Mouse (Mus musculus) adrenal gland, adult 2 months (tissue): ENCODE measurements around the gene Frmd4b. TPM values are rescaled to one million over a fixed set of nuclear protein-coding genes. Genes with fewer than 3 reads are reported as not detected.
"Not testable (repeated sequence)": the region's sequence is repeated elsewhere in the genome, so short reads cannot be mapped to it uniquely, and the experiment has no call there.

ENCODE experiments used
- DNase-seq: peaks from one replicate; pipeline ENCODE4 v3.0.0; 2021
- polyA plus RNA-seq: library from polyadenylated mRNA; depleted of rRNA; stranded (reverse); fragments of >200 nt; gene quantifications from 2 replicates; pipeline ENCODE4 v1.2.3, GENCODE M21; 2012
- total RNA-seq, 2 experiments: library from RNA; stranded (reverse); gene quantifications; 2 replicates each; pipeline ENCODE4 v1.2.3; 2021

The Frmd4b gene
- total and polyA plus RNA-seq, 3 experiments = 4.7 to 22.7 (median 16.8) TPM

DNA sequence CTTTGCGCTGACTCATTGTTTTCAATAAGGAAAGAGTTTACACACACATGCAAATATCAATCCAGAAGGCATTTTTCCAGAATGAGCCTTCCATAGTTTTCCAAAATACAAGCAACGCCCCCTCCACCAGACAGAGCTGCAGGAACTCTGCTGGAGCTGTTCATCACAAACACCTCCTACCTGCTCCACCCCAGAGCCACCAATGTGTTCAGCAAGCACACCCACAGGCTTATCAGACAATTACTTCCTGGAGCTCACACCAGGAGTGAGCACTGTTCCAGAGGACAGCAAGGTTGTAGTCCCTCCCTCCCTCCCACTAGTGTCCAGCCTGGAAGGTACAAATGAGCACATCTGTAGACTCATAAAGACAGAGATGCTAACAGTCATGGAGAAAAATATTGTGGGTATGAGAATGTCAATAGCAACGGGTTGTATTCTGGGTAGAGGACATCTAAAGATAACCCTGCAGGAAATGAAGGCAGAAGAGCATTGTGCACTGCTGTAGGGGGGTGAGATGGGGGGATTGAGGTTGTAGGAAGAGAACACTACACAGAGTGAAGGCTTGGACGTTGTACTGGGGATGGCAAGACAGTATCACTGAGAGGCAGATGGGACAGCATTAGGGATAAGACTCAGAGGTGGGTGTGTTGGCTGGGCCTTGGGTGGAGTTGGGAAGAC, 144.3 kb downstream of the Frmd4b start:
- no peak for DNase-seq

DNA sequence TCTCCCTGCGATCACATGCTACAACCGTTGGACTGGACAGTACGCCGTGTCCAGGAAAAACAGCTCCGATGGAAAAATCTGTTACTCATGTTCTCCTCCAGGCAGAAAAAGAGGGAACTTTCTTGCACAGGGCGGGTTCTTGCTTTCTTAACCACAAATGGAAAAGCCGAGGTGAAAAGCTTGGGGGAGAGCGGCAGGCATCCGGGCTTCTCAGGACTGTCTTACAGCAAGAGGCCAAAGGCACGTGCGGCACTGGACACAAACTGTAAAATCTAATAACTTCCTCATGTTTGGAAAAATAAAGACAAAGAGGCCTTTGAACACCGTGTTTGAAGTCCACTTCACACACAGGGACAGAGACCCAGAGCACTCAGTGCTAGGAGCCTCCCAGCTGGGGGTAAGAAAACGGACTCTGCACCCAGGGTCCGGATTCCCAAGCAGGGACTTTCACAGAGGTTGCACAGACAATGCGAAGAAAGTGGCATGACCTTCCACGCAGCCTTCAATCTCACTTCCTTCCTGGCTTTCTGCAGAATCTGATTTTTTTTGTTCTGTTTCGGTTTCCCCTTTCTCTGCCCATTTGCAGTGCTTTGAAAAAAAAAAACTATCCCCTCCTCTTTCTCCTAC, 153.3 kb downstream of the Frmd4b start:
- peak; percentile 47 for DNase-seq

DNA sequence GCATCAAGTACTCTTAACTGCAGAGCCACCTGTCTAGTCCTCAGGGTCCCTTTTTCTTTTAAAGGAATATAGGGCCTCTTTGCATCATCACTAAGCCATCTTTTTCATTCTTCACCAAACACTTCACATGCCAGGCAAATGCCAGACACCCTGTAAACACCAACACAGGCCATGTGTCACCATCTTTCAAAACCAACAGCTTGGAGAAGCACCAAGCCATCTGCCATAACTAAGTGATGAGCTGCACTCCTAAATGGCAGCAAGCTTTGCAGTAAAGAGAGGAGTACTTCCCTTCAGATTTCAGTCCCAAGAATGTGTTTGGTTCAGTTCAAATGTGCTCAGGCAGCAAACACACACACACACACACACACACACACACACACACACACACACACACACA, 154.9 kb downstream of the Frmd4b start:
- no peak for DNase-seq

DNA sequence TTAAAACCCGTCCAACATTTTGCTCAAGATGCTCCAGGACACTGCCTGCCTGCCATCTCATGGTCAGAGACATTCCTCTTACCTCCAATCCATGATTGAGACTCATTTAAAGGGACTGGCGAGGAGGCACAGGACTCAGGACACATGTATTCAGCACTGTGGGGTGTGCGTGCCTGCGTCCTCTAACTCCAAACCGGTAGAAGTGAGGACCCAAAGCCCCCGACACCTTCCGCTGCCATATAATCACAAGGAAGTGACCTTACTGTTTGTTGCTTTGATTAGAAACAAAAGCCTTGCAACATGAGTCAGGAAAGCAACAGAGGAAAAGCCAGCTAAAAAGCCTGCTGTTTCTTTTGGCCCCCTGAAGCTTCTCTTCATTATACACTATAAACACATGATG, 158.2 kb downstream of the Frmd4b start:
- no peak for DNase-seq

DNA sequence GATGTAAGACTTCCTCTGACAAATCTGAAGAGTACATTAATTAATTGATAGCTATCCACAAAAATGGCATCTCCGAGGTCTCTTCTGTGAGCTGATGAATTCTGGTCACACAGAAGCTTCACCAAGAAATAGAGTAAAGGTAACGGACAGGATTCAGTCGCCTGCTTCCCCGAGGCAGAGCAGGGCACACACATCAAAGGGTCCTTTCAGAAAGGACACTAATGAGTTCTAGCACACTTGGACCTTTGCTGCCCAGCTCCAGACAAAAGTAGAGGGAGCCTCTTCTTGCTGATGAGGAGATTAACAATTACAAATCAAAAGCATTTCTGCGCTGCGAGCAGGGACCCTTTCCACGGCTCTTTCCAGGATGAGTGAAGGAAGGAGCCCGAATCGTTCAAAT, 159.0 kb downstream of the Frmd4b start:
- no peak for DNase-seq

DNA sequence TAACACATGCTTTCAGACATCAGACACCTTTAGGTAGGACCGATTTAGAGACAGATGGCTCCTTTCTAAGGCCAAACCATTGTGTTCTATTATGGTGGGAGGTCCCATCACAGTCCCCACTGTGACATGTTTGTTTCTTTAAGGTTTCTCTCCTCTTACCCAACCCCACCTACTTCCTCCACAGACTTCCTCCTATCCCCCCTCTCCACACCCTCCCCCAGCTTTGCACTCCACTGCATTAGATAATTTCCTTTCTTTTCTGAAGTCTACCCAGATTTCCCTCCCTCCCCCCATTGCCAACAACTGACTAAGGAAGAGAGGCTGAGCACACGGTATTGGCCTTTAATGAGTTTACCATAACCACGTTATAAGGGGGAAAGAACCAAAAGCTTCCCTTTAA, 159.4 kb downstream of the Frmd4b start:
- peak; percentile 38 for DNase-seq

DNA sequence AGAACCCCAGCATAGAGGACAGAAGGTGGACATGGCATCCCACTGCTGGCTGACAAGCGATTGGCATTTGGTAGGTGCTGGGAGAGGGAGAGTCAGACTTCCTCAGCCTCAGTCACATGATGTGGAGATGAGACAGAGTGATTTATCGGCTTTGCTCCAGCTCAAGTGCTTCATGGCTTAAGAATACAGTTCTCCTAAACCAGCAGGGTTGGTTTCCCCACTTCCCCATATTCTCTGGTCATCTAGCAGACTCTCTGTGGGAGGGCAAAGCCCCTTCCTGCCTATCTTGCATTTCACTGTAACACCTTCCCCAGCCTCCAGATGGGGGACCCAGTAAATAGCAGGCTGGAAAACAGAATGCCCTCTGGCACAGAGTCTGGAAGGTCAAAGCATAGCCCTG, 160.1 kb downstream of the Frmd4b start:
- peak; percentile 25 for DNase-seq

DNA sequence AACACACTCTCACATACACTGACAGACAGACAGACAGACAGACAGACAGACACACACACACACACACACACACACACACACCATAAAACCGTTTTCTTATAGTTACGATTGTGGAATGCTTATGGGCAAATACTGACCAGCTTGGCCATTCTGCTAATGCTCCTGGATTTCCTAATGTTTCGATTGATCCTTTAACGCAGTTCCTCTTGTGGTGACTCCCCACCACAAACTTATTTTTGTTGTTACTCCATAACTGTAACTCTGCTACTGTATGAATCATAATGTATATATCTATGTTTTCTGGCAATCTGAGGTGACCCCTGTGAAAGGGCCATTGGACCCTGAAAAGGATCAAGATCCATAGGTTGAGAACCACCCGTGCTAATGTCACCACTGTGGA, 165.1 kb downstream of the Frmd4b start:
- no peak for DNase-seq

DNA sequence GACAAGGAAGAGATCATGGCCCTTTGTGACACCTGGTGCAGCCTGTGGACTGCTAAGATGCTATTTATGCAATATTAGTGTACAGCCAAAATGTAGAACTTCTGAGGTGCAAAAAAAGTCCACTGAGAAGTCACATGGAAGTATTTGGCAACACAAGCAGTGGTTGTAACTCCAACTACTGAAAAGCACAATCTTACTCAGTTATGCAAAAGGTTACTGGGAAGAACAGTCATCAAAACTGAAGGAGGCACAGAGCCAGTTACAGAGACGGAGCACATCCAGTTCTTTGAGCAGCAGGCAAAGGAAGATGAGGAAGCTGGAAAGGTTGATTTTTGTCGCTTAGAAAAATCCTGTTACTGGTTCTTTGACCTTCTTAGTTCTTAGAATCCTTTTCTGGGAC, 167.5 kb downstream of the Frmd4b start:
- DNase-seq = no peak

DNA sequence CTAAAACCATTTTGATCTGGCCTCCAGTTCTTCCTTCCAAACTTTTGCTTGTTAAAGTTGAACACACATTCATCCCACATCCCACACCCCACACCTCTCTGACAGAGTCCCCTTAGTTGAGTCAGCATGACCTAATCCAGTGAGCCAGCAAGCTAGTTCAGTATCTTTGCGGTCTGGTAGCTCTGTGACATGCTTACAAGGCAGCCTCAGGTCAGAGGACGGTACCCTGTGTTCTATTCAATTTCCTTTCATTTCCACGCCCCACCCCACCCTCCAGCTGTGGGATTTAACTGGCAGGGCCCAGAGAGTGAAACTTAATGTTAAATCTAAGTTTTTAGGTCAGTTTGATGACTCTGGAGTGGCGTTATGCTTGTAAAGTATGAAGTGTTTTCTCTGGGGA, 170.3 kb downstream of the Frmd4b start:
- peak; percentile 38 for DNase-seq

DNA sequence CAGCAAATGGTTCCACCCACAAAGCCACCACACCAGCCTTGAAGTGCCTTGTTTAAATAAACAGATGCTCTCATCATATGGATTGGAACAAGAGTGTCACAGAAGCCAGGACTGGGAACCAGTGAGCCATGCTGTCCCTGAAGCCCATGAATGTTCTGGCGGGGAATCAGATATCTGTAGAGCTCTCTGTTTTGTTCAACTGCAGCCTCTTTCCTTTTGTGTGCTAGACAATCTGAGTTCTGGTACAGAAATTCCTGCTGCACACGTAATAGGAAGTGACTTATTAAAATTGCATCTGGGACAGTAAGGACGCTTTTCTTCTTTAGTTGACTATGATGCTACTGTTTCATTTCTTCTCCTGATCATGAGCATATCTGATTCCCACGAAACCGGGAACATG, 173.2 kb downstream of the Frmd4b start:
- no peak for DNase-seq

DNA sequence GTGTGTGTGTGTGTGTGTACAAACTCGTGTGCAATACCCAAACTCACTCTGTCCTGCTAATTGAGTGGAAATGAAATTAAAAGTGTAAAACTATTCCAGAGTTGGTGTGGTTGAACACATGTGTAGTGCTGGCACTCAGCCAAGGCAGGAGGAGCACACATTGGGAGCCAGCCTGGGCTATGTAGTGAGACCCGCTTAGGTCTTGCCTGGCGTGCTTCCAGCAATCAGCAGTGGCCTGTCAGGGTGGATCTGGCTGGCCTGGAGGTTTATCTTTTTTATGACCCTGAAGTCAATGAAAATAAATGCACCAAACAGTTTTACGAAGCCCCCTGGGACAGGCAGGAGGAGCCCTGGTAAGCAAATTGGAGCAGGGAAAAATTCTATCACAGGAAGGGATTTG, 173.8 kb downstream of the Frmd4b start:
- DNase-seq = no peak

DNA sequence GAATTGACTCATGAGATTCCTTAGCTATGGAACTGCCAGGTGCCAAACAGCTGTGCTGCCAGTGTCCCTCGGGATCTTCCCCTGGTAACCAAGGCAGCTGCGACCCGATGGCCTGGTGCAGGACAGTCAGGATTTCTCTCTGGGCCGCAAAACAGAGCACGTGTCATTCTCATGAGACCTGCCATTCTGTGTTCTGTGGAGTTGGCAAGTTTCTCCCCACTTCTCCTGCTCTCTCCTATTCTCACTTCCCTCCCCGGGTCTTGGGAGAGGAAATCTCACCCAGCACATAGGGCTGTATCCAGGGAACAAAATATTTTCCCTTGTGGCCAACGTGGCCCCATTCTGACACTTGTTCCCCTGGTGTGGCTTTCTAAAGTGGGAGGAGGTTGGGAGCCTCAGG, 176.0 kb downstream of the Frmd4b start:
- DNase-seq = no peak

DNA sequence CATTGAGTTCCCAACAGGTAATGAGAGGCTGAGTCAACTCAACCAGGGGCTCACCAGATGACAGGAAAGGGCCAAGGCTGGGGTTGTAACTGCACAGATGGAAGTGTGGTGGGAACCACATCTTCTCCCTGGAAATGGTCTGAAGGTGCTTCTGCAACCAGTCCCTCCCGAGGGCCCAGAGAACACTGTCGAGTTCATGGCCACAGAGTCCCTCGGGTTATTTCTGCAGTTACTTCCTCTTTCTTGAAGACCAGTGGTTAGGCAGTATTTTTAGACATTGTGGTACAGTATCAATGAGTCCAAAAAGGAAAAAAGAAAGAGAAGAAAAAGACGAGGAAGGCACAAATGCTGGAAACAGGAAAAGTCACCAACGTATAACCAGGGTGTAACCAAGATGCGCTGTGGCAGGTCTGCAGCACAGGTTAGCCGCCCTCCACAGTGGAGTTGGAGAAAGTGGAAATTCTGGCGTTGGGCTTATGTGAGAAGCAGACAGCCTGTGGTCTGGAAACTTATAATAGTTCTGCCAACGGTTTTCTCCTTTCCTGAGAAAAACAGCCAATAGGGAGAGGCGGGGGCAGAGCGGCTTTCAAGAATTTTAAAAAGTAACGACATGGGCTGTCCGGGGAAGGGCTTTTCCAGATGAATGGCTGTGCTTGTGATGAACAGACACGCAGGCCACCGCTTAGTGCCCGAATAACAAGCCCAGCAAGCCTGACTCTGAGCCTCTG, 178.3 kb downstream of the Frmd4b start:
- DNase-seq = no peak

DNA sequence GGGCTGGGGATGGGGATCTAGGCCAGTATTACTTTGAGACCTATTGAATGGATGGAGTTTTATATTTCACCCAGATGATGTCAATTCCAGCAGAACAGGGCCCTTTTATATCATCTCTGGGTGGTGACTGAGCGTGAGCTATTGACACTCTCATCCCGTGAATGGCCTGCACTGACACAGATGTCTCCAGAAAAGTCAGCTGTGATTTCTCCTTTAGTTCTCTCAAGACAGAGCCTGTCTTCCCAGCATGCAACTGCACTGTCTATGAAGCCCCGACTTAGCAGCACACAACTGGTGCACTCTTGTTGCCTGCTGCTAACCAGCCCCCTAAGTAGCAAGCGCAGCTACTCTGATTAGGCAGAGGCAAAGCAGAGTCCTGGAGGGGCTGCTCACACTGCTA, 182.6 kb downstream of the Frmd4b start:
- no peak for DNase-seq

DNA sequence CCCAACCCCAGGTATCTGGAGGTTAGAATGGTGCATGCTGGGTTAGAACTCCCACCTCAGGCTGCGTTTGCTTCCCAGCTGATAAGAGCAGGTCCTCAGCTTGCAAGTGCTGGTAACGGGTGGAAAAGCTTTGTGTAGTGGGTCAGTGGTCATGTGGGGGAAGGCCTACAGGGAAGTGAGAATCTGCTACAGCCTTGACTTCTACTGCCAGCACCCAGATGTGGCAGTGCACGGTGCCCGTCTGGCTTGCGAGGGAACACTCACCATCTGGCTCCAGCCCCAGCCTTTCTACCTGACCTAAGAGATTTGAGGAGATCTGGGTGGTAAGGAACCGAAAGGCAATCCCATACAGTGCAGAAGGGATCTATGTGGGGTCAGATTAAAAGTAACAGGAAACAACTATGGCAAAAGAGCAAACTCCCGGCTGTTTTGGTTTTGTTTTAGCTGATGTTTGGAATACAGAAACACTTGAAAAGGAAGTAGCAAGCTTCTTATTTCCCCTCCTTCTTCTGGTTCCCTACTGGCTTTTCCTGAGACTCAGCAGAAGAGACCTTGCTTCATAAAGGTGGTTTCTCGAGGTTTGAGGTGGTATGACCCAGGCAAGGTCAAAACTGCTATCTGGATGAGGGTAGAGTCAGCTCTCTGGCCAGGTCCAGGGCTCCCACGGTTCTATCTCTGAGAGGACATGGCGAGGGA, 185.9 kb downstream of the Frmd4b start:
- DNase-seq = no peak

DNA sequence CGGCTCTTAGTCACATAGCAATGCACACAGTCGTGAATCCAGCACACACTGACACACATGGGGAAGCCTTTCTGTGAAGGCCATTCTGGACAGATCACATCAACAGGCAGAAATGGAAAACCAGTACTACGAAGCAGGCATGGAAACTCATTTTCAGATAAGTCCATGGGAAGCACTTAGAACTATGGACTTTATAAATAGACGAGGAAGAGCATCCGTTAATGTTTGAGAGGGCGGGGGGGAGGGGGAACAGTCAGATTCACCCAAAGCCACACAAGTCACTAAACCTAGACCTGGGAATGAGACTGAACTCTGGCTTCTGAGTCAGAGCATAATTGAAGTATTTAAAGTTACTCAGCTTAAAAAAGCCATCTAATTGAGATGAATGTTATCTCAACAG, 186.8 kb downstream of the Frmd4b start:
- no peak for DNase-seq

DNA sequence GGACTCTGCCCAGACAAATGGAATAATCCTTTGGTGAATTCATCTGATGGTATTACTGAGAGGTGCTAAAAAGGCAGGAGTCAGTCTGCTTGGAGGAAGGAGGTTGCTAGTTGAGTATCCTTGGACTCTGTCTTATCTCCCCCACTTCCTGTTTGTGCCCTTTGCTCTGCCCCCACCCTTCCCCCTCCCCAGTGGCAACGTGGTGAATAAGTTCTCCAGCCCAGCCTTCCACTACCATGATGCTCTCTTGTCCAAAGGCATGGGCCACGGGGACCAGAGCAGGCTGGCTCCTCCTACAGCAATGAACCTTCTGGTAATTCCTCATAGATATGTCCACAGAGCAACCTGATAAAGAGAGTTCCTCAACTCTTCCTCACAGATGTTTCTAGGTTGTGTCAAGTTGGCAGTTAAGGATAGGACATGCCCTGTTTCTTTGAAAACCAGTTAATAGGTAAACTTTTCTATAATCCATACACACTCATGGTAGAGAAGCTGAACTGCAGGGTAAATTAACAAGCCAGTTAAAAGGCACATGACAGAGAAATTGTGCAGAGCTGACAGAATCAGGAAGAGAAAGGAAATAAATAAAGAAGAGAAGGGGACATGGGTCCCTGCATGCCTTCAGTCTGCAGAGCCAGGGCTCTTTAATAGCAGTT, 187.5 kb downstream of the Frmd4b start:
- no peak for DNase-seq

DNA sequence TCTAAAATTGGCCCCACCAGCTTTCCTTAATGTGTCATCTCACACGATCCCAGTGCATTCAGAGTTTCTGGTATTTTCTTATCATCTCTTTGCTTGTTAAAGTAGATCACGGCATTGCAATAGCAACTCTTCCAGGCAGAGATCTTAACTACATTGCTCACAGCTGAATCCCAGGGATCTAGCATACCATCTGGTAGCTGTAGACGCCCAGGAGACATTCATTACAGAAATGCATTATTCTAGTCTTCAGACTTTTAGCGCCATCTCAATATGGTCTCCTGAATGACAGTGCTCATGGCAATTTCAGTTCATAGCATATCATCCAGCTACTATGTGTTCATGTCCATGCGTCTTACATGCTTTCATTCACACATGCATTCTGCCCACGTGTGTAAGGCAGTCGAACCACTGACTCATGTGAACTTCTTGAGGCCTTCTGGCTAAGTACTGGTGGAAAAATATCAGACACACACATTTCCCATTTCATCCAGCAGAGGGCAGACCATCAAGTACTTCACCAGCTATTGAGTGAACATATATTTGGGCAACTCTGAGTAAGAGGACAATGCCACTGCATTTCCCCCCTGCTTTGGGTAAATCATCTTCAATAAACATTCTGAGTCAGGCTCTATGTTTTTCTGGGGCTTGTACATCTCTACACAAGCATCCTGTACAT, 197.4 kb downstream of the Frmd4b start:
- peak; percentile 82 for DNase-seq

DNA sequence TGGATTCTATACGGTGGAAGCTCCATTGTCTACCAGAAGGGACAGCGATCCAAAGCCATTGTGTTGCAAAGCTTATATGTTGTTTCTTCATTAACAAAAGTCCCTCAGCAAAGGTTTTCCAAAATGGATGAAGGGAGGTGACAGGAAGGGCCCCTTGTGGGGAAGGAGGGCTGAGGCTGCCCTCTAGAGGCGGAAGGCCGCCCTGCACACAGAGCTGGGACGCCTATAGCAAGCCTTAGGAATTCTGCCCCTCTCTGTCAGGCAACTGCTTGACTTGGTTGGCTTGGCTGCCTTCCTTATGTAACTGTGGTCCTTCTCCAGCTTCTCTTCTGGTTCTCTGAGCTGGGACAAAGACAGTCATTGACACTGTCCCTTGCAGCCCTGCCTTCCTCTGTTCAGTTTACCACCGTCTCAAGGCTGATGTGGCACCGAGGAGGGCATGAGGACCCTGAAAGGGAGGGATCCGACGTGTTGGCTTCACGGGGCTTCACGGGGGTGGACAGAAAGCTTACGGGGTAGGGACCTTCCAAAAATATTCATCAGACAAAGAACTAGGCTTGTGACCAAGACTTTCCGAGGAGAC, 200.3 kb downstream of the Frmd4b start:
- DNase-seq = peak; percentile 73

DNA sequence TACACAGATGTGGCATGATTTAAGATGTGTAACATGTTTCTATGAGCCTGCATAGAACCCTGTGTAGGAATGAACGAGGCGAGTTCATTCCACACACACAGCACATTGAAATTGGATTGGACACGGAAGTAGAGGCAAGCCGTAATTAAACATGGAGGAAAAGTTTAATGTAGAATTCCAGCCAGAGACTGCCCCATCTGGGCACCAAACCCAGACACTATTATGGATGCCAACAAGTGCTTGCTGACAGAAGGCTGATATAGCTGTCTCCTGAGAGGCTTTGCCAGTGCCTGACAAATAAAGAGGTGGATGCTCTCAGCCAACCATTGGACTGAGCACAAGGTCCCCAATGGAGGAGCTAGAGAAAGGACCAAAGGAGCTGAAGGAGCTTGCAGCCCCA, 201.8 kb downstream of the Frmd4b start:
- not testable (repeated sequence) for DNase-seq
